16 mouse cellular contexts compared by ENCODE assay signal in the genomic region with DNA sequence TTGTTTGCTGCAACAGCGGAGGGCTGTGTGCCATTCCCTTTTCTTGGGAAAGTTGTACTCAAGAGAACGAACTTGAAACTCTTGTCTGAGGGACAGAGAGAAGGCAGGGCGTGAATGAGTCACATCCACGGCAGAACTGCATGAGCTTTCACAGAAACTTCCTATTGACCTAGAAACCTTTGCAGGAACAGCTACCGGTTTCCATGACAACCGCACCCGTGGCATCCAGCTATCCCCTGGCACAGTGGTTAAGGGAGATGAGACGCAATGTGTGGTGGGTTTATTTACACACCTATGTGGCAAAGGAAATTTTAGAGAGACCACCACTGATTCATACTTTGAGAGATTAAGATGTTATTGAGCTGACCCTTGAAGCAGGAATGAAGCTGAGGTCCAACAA.
"Had no signal": no experiment of that assay in that cellular context is flagged by ENCODE, and none has a peak within 500 bp of the region (broad histone marks: within the 10 kb centered on the region; RNA-seq: fewer than 3 reads in every experiment).

No protein-coding gene starts in this region.

- H3K36me3 ChIP-seq: limb, embryonic 15.5 days; liver, embryonic 12.5 days; lung, embryonic 15.5 days; midbrain, embryonic 13.5 days; neural tube, embryonic 12.5 days; stomach, embryonic 15.5 days had no signal

- H3K4me2 ChIP-seq: limb, embryonic 15.5 days; liver, embryonic 12.5 days; lung, embryonic 15.5 days; midbrain, embryonic 13.5 days; neural tube, embryonic 12.5 days; stomach, embryonic 15.5 days had no signal

- H3K9ac ChIP-seq: limb, embryonic 15.5 days; liver, embryonic 12.5 days; lung, embryonic 15.5 days; midbrain, embryonic 13.5 days; neural tube, embryonic 12.5 days; stomach, embryonic 15.5 days had no signal

- H3K4me1 ChIP-seq: limb, embryonic 15.5 days; liver, embryonic 12.5 days; lung, embryonic 15.5 days; megakaryocyte, embryonic 14.5 days; neural tube, embryonic 12.5 days; stomach, embryonic 15.5 days had no signal

- H3K4me3 ChIP-seq: limb, embryonic 15.5 days; liver, embryonic 12.5 days; lung, embryonic 15.5 days; megakaryocyte, embryonic 14.5 days; midbrain, embryonic 13.5 days; neural tube, embryonic 12.5 days; stomach, embryonic 15.5 days had no signal

- H3K27me3 ChIP-seq: limb, embryonic 15.5 days; liver, embryonic 12.5 days; lung, embryonic 15.5 days; megakaryocyte, embryonic 14.5 days; midbrain, embryonic 13.5 days; neural tube, embryonic 12.5 days; stomach, embryonic 15.5 days had no signal

- H3K9me3 ChIP-seq: limb, embryonic 15.5 days; liver, embryonic 12.5 days; lung, embryonic 15.5 days; megakaryocyte, embryonic 14.5 days; midbrain, embryonic 13.5 days; neural tube, embryonic 12.5 days; stomach, embryonic 15.5 days had no signal

- ATAC-seq: liver, embryonic 12.5 days; midbrain, embryonic 13.5 days had no signal

- H3K27ac ChIP-seq: kidney, postnatal 0 days; limb, embryonic 15.5 days; liver, embryonic 12.5 days; lung, embryonic 15.5 days; macrophage; midbrain, embryonic 13.5 days; neural tube, embryonic 12.5 days; stomach, embryonic 15.5 days had no signal

- DNase-seq: kidney, adult 11 months; kidney, adult 9 months; kidney, postnatal 36 days; layer of hippocampus, adult 9-11 months; layer of hippocampus, postnatal 36 days; lung, postnatal 14 days; thymus, postnatal 36 days had no signal
